Mouse (Mus musculus): ENCODE measurements at regions not wholly inside any gene's neighbourhood (a gene's known extent, or its start where the extent isn't known, plus 50 kb on each side); places are given as distances from the start of the nearest gene placed in this dataset.
"Not testable (repeated sequence)": the region's sequence is repeated elsewhere in the genome, so short reads cannot be mapped to it uniquely, and the experiment has no call there.

- ATAC-seq (ENCODE audit: low TSS enrichment): peak; percentile 69
Measured at GRCm38 (mm10) chr3:7306800-7307199, 686.6 kb upstream of the 1700008P02Rik start.

GRCm38 (mm10) chr3:7298511-7298910 is 678.3 kb upstream of the 1700008P02Rik start:
- no peak for ATAC-seq (ENCODE audit: low TSS enrichment)

GRCm38 (mm10) chr3:7291026-7291425 is 670.8 kb upstream of the 1700008P02Rik start:
- ATAC-seq (ENCODE audit: low TSS enrichment): no peak

- no peak for ATAC-seq (ENCODE audit: low TSS enrichment)
Measured at GRCm38 (mm10) chr3:7257591-7257990, 637.3 kb upstream of the 1700008P02Rik start.

- ATAC-seq (ENCODE audit: low TSS enrichment): no peak
Measured at GRCm38 (mm10) chr3:7248337-7248736, 628.1 kb upstream of the 1700008P02Rik start.

- peak; percentile 69 for ATAC-seq (ENCODE audit: low TSS enrichment)
Measured at GRCm38 (mm10) chr3:7229769-7230168, 609.5 kb upstream of the 1700008P02Rik start.

GRCm38 (mm10) chr3:7188531-7188930 is 568.3 kb upstream of the 1700008P02Rik start:
- ATAC-seq (ENCODE audit: low TSS enrichment): not testable (repeated sequence)

- no peak for ATAC-seq (ENCODE audit: low TSS enrichment)
Measured at GRCm38 (mm10) chr3:7166596-7166995, 546.4 kb upstream of the 1700008P02Rik start.

GRCm38 (mm10) chr3:7138996-7139395 is 518.8 kb upstream of the 1700008P02Rik start:
- no peak for ATAC-seq (ENCODE audit: low TSS enrichment)

- peak; percentile 99 for ATAC-seq (ENCODE audit: low TSS enrichment)
Measured at GRCm38 (mm10) chr3:7134714-7135113, 514.5 kb upstream of the 1700008P02Rik start.
